In genomic region chr9:62192424-62192892, GRCm38 (mm10) we compare ENCODE assay signal across 11 mouse cellular contexts.
DNase-seq lines count a peak whose midpoint lies in the region; ATAC-seq lines count a peak whose summit lies in the region.
"Had no signal": no experiment of that assay in that cellular context is flagged by ENCODE, and none has a peak within 500 bp of the region (broad histone marks: within the 10 kb centered on the region; RNA-seq: fewer than 3 reads in every experiment).

No protein-coding gene starts in this region.

- H3K9me3 ChIP-seq in limb, embryonic 13.5 days, result no peaks in the 10 kb centered on the region
- no peaks in the 10 kb centered on the region for H3K9me3 ChIP-seq in limb, embryonic 10.5 days (replicated peaks)
- H3K9me3 ChIP-seq in embryonic facial prominence, embryonic 13.5 days, result no peaks in the 10 kb centered on the region
- H3K9me3 ChIP-seq: liver, embryonic 13.5 days had no signal

- ATAC-seq in limb, embryonic 13.5 days (ENCODE audit: low FRiP score, low read depth), result no peak
- no peak for ATAC-seq in embryonic facial prominence, embryonic 13.5 days (ENCODE audit: insufficient number of reproducible peaks, insufficient read depth, low FRiP score, low TSS enrichment, low read depth)

- H3K4me2 ChIP-seq in limb, embryonic 13.5 days (replicated peaks), result 0 out of 2 replicates have a peak overlapping the region, but pooled peaks have one; percentile 3
- H3K4me2 ChIP-seq in embryonic facial prominence, embryonic 13.5 days, result peak overlapping the region; percentile 18
- H3K4me2 ChIP-seq: liver, embryonic 13.5 days had no signal

- H3K9ac ChIP-seq in limb, embryonic 13.5 days, result no peak overlapping the region
- no peak overlapping the region for H3K9ac ChIP-seq in embryonic facial prominence, embryonic 13.5 days
- H3K9ac ChIP-seq: liver, embryonic 13.5 days had no signal

- H3K4me3 ChIP-seq in limb, embryonic 13.5 days, result no peak overlapping the region
- H3K4me3 ChIP-seq in limb, embryonic 10.5 days, result no peak overlapping the region
- H3K4me3 ChIP-seq in embryonic facial prominence, embryonic 13.5 days, result no peak overlapping the region
- H3K4me3 ChIP-seq: liver, embryonic 13.5 days; myocyte had no signal

- H3K27me3 ChIP-seq in limb, embryonic 13.5 days, result peaks cover 6% of the 10 kb centered on the region; the same call in 1 of the 2 replicates
- H3K27me3 ChIP-seq in limb, embryonic 10.5 days (ENCODE audit: low read depth, poor library complexity, severe bottlenecking), result peaks cover 24% of the 10 kb centered on the region
- H3K27me3 ChIP-seq in embryonic facial prominence, embryonic 13.5 days, result no peaks in the 10 kb centered on the region

- H3K27ac ChIP-seq in limb, embryonic 13.5 days, result no peak overlapping the region
- H3K27ac ChIP-seq in limb, embryonic 10.5 days, result no peak overlapping the region
- peak overlapping the region; percentile 51; the same call in 1 of the 2 replicates for H3K27ac ChIP-seq in embryonic facial prominence, embryonic 13.5 days
- H3K27ac ChIP-seq: liver, embryonic 13.5 days had no signal

- H3K36me3 ChIP-seq in limb, embryonic 13.5 days, result no peaks in the 10 kb centered on the region
- no peaks in the 10 kb centered on the region for H3K36me3 ChIP-seq in limb, embryonic 10.5 days
- H3K36me3 ChIP-seq in embryonic facial prominence, embryonic 13.5 days, result no peaks in the 10 kb centered on the region
- H3K36me3 ChIP-seq: liver, embryonic 13.5 days had no signal

- WGBS in limb, embryonic 13.5 days, result 9% methylated on average over 6 of the region's 6 CpGs
- 3% methylated on average over 6 of the region's 6 CpGs for WGBS in limb, embryonic 10.5 days
- WGBS in embryonic facial prominence, embryonic 13.5 days, result 2% methylated on average over 6 of the region's 6 CpGs

- H3K4me1 ChIP-seq in limb, embryonic 13.5 days, result peaks cover 16% of the 10 kb centered on the region
- peaks cover 53% of the 10 kb centered on the region for H3K4me1 ChIP-seq in limb, embryonic 10.5 days
- H3K4me1 ChIP-seq in embryonic facial prominence, embryonic 13.5 days, result peaks cover 24% of the 10 kb centered on the region

- peak; percentile 51 to 70 for DNase-seq in cerebellum, postnatal 10 days
- no peak for DNase-seq in cerebellum, adult 9-11 months
- DNase-seq in limb, embryonic 10.5 days (ENCODE audit: low spot score), result no peak
- peak; percentile 26 for DNase-seq in naive thymus-derived CD4-positive, alpha-beta T cell, adult 2 months (ENCODE audit: low read depth)
- no peak for DNase-seq in retina, postnatal 1 day
- DNase-seq in right cerebral cortex, postnatal 25 days, result no peak
- DNase-seq: gastrocnemius, postnatal 10 days; liver, embryonic 13.5 days had no signal

Comparison
In these comparisons a context has a peak if more than half of its experiments do, and no peak if none do; other contexts are left out.
1. DNase-seq: peak in cerebellum, postnatal 10 days (2 of 2) and naive thymus-derived CD4-positive, alpha-beta T cell, adult 2 months (single experiment); none in cerebellum, adult 9-11 months (single experiment), limb, embryonic 10.5 days (single experiment), retina, postnatal 1 day (single experiment) and right cerebral cortex, postnatal 25 days (single experiment).